ENCODE assay signal across 8 mouse cellular contexts in genomic region chr4:62761672-62762071, GRCm38 (mm10).
DNase-seq lines count a peak whose midpoint lies in the region; ATAC-seq and TF ChIP-seq lines count a peak whose summit lies in the region.

No protein-coding gene starts in this region.

- no peak overlapping the region for H3K9ac ChIP-seq in embryonic facial prominence, embryonic 14.5 days (ENCODE audit: low read depth, low read length)
- H3K9ac ChIP-seq in kidney, embryonic 16.5 days (replicated peaks; ENCODE audit: low read length), result no peak overlapping the region
- no peak overlapping the region for H3K9ac ChIP-seq in liver, embryonic 14.5 days (replicated peaks)
- no peak overlapping the region for H3K9ac ChIP-seq in neural tube, embryonic 15.5 days (replicated peaks)

- no peak overlapping the region for H3K4me3 ChIP-seq in C2C12 (ENCODE audit: insufficient read depth, poor library complexity, severe bottlenecking)
- H3K4me3 ChIP-seq in embryonic facial prominence, embryonic 14.5 days (ENCODE audit: low read depth, low read length), result no peak overlapping the region
- no peak overlapping the region for H3K4me3 ChIP-seq in heart, embryonic 10.5 days
- no peak overlapping the region for H3K4me3 ChIP-seq in kidney, embryonic 16.5 days (ENCODE audit: low read length)
- H3K4me3 ChIP-seq in liver, embryonic 14.5 days (ENCODE audit: insufficient read depth in 1 of 2, low read depth in 2 of 2, low read length in 2 of 2), result no peak overlapping the region
- no peak overlapping the region for H3K4me3 ChIP-seq in neural tube, embryonic 15.5 days (replicated peaks)
- H3K4me3 ChIP-seq in testis, adult 2 months (ENCODE audit: control insufficient read depth, low read depth, low read length), result no peak overlapping the region

- peak; percentile 65; the same call in 1 of the 2 replicates for ATAC-seq in embryonic facial prominence, embryonic 14.5 days (ENCODE audit: low read depth)
- 0 out of 2 replicates have a peak, but pooled peaks have one; percentile 43 for ATAC-seq in kidney, embryonic 16.5 days (ENCODE audit: low FRiP score, low TSS enrichment)
- ATAC-seq in liver, embryonic 14.5 days (ENCODE audit: insufficient read depth), result no peak
- peak; percentile 69; the same call in 1 of the 2 replicates for ATAC-seq in neural tube, embryonic 15.5 days (ENCODE audit: low FRiP score)

- no peaks in the 10 kb centered on the region for H3K79me2 ChIP-seq in C2C12 (ENCODE audit: control insufficient read depth, insufficient read depth)

- no peak for TF ChIP-seq EP300 in liver, embryonic 14.5 days (IDR thresholded peaks at IDR 0.05; ENCODE audit: low read depth)

- H3K9me3 ChIP-seq in embryonic facial prominence, embryonic 14.5 days (ENCODE audit: control insufficient read depth, low read length), result no peaks in the 10 kb centered on the region
- H3K9me3 ChIP-seq in heart, embryonic 10.5 days, result no peaks in the 10 kb centered on the region
- no peaks in the 10 kb centered on the region for H3K9me3 ChIP-seq in kidney, embryonic 16.5 days (ENCODE audit: low read length)
- H3K9me3 ChIP-seq in liver, embryonic 14.5 days (ENCODE audit: control insufficient read depth, low read length), result no peaks in the 10 kb centered on the region
- H3K9me3 ChIP-seq in neural tube, embryonic 15.5 days (replicated peaks), result no peaks in the 10 kb centered on the region

- no peaks in the 10 kb centered on the region for H3K79me3 ChIP-seq in C2C12 (ENCODE audit: low read depth)

- WGBS in embryonic facial prominence, embryonic 14.5 days, result 5% methylated on average over 1 of the region's 1 CpGs
- WGBS in heart, embryonic 10.5 days, result 0% methylated on average over 1 of the region's 1 CpGs
- WGBS in kidney, embryonic 16.5 days, result 0% methylated on average over 1 of the region's 1 CpGs
- WGBS in liver, embryonic 14.5 days (ENCODE audit: insufficient replicate concordance), result 3% methylated on average over 1 of the region's 1 CpGs
- 0% methylated on average over 1 of the region's 1 CpGs for WGBS in neural tube, embryonic 15.5 days

- DNase-seq in adrenal gland, postnatal 25 days, result peak; percentile 73
- DNase-seq in embryonic facial prominence, embryonic 14.5 days (ENCODE audit: low spot score), result peak; percentile 90
- DNase-seq in heart, embryonic 10.5 days (ENCODE audit: low spot score), result peak; percentile 88
- peak; percentile 26 to 36 (median 34) for DNase-seq in liver, embryonic 14.5 days (ENCODE audit: low read depth in 3 of 3, low spot score in 3 of 3)

- H3K36me3 ChIP-seq in C2C12 (ENCODE audit: control insufficient read depth, insufficient read depth), result no peaks in the 10 kb centered on the region
- H3K36me3 ChIP-seq in embryonic facial prominence, embryonic 14.5 days (ENCODE audit: control insufficient read depth, insufficient read depth, low read length), result no peaks in the 10 kb centered on the region
- H3K36me3 ChIP-seq in heart, embryonic 10.5 days, result no peaks in the 10 kb centered on the region
- H3K36me3 ChIP-seq in kidney, embryonic 16.5 days (ENCODE audit: insufficient read depth, low read length), result no peaks in the 10 kb centered on the region
- no peaks in the 10 kb centered on the region for H3K36me3 ChIP-seq in liver, embryonic 14.5 days (replicated peaks; ENCODE audit: control insufficient read depth, insufficient read depth, low read depth)
- H3K36me3 ChIP-seq in neural tube, embryonic 15.5 days, result no peaks in the 10 kb centered on the region
- no peaks in the 10 kb centered on the region for H3K36me3 ChIP-seq in testis, adult 2 months (ENCODE audit: control insufficient read depth, insufficient read depth, low read length)

- H3K27me3 ChIP-seq in C2C12 (ENCODE audit: control insufficient read depth, insufficient read depth, insufficient read length), result peaks cover 9% of the 10 kb centered on the region
- H3K27me3 ChIP-seq in embryonic facial prominence, embryonic 14.5 days (replicated peaks; ENCODE audit: control insufficient read depth, insufficient read depth, low read length), result no peaks in the 10 kb centered on the region
- H3K27me3 ChIP-seq in heart, embryonic 10.5 days (ENCODE audit: insufficient read depth, poor library complexity, severe bottlenecking), result peaks cover 23% of the 10 kb centered on the region
- H3K27me3 ChIP-seq in kidney, embryonic 16.5 days (ENCODE audit: insufficient read depth, low read length), result no peaks in the 10 kb centered on the region
- no peaks in the 10 kb centered on the region for H3K27me3 ChIP-seq in liver, embryonic 14.5 days (ENCODE audit: control insufficient read depth, insufficient read depth, low read length)
- H3K27me3 ChIP-seq in neural tube, embryonic 15.5 days (replicated peaks), result no peaks in the 10 kb centered on the region; the same call in 1 of the 2 replicates
- no peaks in the 10 kb centered on the region for H3K27me3 ChIP-seq in testis, adult 2 months (ENCODE audit: control insufficient read depth, insufficient read depth, low read length)

- H3ac ChIP-seq in C2C12 (ENCODE audit: control insufficient read depth, insufficient read length, low read depth), result no peak overlapping the region

- peak; percentile 41 for TF ChIP-seq CTCF in C2C12 (IDR thresholded peaks at IDR 0.05; ENCODE audit: control insufficient read depth, insufficient read depth, insufficient read length)
- TF ChIP-seq CTCF in liver, embryonic 14.5 days (IDR thresholded peaks at IDR 0.05; ENCODE audit: low read depth), result peak; percentile 88
- TF ChIP-seq CTCF in testis, adult 2 months (IDR thresholded peaks at IDR 0.05; ENCODE audit: control insufficient read depth, insufficient read depth, insufficient replicate concordance, low read depth, low read length), result peak; percentile 76; the same call in 1 of the 2 replicates

- peaks cover 29% of the 10 kb centered on the region for H3K4me1 ChIP-seq in embryonic facial prominence, embryonic 14.5 days (ENCODE audit: control insufficient read depth, insufficient read depth, low read length)
- H3K4me1 ChIP-seq in heart, embryonic 10.5 days, result peaks cover 38% of the 10 kb centered on the region
- H3K4me1 ChIP-seq in kidney, embryonic 16.5 days (ENCODE audit: insufficient read depth, low read length), result peaks cover 3% of the 10 kb centered on the region; the same call in 1 of the 2 replicates
- H3K4me1 ChIP-seq in liver, embryonic 14.5 days (replicated peaks; ENCODE audit: control insufficient read depth in 2 of 2, insufficient read depth in 2 of 2, low read length in 1 of 2), result 0 out of 4 replicates have a peak, but pooled peaks cover 0 to 1% of the 10 kb centered on the region in 2 experiments
- peaks cover 15% of the 10 kb centered on the region for H3K4me1 ChIP-seq in neural tube, embryonic 15.5 days
- H3K4me1 ChIP-seq in testis, adult 2 months (ENCODE audit: control insufficient read depth, insufficient read depth, low read length), result peaks cover 2% of the 10 kb centered on the region; the same call in 1 of the 2 replicates

- no peak for TF ChIP-seq POLR2A in testis, adult 2 months (IDR thresholded peaks at IDR 0.05; ENCODE audit: control insufficient read depth, low read depth, low read length)

- H3K27ac ChIP-seq in embryonic facial prominence, embryonic 14.5 days (replicated peaks; ENCODE audit: low read depth, low read length), result peak overlapping the region; percentile 61; the same call in 1 of the 2 replicates
- H3K27ac ChIP-seq in heart, embryonic 10.5 days, result peak overlapping the region; percentile 63; the same call in 1 of the 2 replicates
- no peak overlapping the region for H3K27ac ChIP-seq in kidney, embryonic 16.5 days (ENCODE audit: low read length)
- H3K27ac ChIP-seq in liver, embryonic 14.5 days, result no peak overlapping the region
- peak overlapping the region; percentile 43; the same call in 1 of the 2 replicates for H3K27ac ChIP-seq in neural tube, embryonic 15.5 days (replicated peaks)
- no peak overlapping the region for H3K27ac ChIP-seq in testis, adult 2 months (ENCODE audit: control insufficient read depth, insufficient read depth, low read depth, low read length)

- H3K4me2 ChIP-seq in embryonic facial prominence, embryonic 14.5 days (ENCODE audit: low read depth, low read length), result no peak overlapping the region
- H3K4me2 ChIP-seq in kidney, embryonic 16.5 days (replicated peaks; ENCODE audit: low read depth, low read length), result no peak overlapping the region
- H3K4me2 ChIP-seq in liver, embryonic 14.5 days (ENCODE audit: low read depth), result no peak overlapping the region
- H3K4me2 ChIP-seq in neural tube, embryonic 15.5 days, result no peak overlapping the region

TF ChIP-seq in C2C12, 6 proteins besides CTCF, POLR2A, EP300 and RAD21:
- TF ChIP-seq MYOD1 (IDR thresholded peaks at IDR 0.05; ENCODE audit: control insufficient read depth, insufficient read length, low read depth) (no peak), FOSL1 (IDR thresholded peaks at IDR 0.05; ENCODE audit: insufficient read depth, low read length, poor library complexity, severe bottlenecking) (no peak), MYOG (IDR thresholded peaks at IDR 0.05; ENCODE audit: control insufficient read depth, extremely low read depth, insufficient read length) (no peak)

Comparison
In these comparisons a context has a peak if more than half of its experiments do, and no peak if none do; other contexts are left out.
1. DNase-seq: peak in every context shown above with its lines; median percentile 90 in embryonic facial prominence, embryonic 14.5 days; 88 in heart, embryonic 10.5 days; 73 in adrenal gland, postnatal 25 days; 34 in liver, embryonic 14.5 days.
2. H3K27ac ChIP-seq: peak in embryonic facial prominence, embryonic 14.5 days (single experiment), heart, embryonic 10.5 days (single experiment) and neural tube, embryonic 15.5 days (single experiment); none in kidney, embryonic 16.5 days (single experiment), liver, embryonic 14.5 days (single experiment) and testis, adult 2 months (single experiment).
3. Peak in every context shown above with its lines, with median percentiles within 50 percentile points of each other: CTCF ChIP-seq.